Mouse (Mus musculus) G1E (cell line): ENCODE results near the gene Ddx6.

ENCODE experiments used
- CTCF ChIP-seq: IDR thresholded peaks from 2 replicates; pipeline ENCODE4 v1.5.1; 2012; ENCODE audit warnings: low read depth, low read length, inconsistent platforms, mixed read lengths
- GATA1 ChIP-seq: IDR thresholded peaks from 2 replicates; pipeline ENCODE4 v1.6.1; 2012; ENCODE audit warnings: borderline replicate concordance, low read length, inconsistent platforms, mixed read lengths
- GATA2 ChIP-seq: IDR thresholded peaks from 2 replicates; pipeline ENCODE4 v1.6.1; 2012; ENCODE audit warnings: low read depth, low read length, inconsistent platforms, borderline replicate concordance
- POLR2AphosphoS5 ChIP-seq: IDR thresholded peaks from 2 replicates; pipeline ENCODE4 v1.6.1; 2012; ENCODE audit warnings: low read depth, low read length, inconsistent platforms; ENCODE audit not compliant: insufficient replicate concordance
- TAL1 ChIP-seq: conservative IDR thresholded peaks from 2 replicates; pipeline ENCODE4 v1.6.1; 2012; ENCODE audit warnings: low read depth, low read length, inconsistent platforms, mixed read lengths

- TF ChIP-seq CTCF (no peak), POLR2AphosphoS5 (no peak), GATA2 (no peak), GATA1 (no peak), TAL1 (no peak)
Measured at GRCm38 (mm10) chr9:44610371-44610770, 5.7 kb downstream of the Ddx6 start.
